Mouse (Mus musculus) liver, postnatal 0 days (tissue): ENCODE measurements around the gene 4930595D18Rik.

Experiments
- CTCF ChIP-seq: sonication (generic); IDR thresholded peaks from 2 replicates; pipeline ENCODE4 v1.5.1; 2016; ENCODE audit warnings: antibody characterized with exemption, low read depth
- EP300 ChIP-seq: IDR thresholded peaks from 2 replicates; pipeline ENCODE4 v1.6.1; 2016; ENCODE audit warnings: antibody characterized with exemption, low read depth, mild to moderate bottlenecking

DNA sequence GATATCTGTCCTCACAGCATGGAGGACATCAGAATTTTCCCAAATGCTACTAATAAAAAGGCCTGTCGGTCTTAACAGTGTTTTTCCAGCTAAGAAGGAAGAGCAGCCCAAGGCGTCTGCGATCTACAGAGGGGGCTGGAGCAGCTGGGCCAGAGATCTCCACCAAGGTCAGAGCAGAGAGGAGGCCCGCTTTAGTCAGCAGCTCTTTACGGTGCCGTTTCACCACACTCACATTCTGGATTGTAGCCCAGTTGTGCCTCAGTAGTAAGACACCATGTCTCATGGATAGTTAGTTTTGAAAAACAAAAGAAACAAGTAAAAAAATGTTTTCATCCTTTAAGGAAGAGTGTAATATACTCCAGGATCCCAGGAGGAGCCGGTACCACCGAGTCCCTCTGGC lies 73.1 kb downstream of the 4930595D18Rik start:
- TF ChIP-seq CTCF (no peak), EP300 (no peak)
